Mouse (Mus musculus): Measurements from ENCODE around the gene Plekhg5.

The Plekhg5 gene

GRCm38 (mm10) chr4:152125161-152126025 lies 53.1 kb downstream of the Plekhg5 start:
- DNase-seq (ENCODE audit: low spot score in 2 of 2) = no peak

GRCm38 (mm10) chr4:152126026-152126920 lies 54.0 kb downstream of the Plekhg5 start:
- no peak for DNase-seq (ENCODE audit: low spot score in 2 of 2)

DNA sequence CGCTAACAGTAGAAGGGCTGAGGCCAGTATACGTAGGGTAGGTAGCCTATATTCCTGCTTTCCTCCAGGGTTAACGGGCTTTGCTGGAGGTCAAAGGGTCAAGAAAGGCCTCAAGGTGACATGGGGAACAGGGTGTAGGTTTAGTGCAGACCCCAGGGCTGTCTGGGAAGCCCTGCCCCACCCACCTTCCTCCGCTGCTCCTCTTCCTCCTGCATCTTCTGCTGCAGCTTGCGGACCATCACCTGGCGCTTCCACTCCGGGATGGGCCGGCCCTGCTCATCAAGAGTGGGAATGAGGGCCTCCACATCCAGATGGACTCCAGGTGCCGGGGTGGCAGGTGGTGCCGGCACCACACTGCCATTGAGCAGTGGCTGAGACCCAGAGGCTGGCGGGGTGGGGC lies 55.6 kb downstream of the Plekhg5 start:
- no peak for DNase-seq (ENCODE audit: low spot score in 2 of 2)

DNA sequence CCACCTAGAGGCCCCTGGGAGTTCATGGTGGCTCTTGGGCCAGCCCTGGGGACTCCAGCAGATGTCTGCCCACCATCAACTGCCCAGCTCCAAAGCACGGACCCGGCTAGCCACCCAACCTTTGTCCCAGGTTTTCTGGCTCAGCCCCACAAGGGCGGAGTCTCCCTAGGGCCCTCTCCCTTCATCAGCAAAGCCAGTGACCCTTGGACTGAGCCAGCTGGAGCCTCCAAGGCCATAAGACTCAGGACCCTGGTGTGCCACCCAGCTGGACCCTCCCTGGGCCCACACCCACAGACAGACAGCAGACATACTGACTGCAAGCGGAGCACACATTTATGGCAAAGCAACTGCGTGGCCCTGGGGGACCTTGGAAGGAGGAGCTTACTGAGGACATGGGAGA lies 56.5 kb downstream of the Plekhg5 start:
- no peak for DNase-seq (ENCODE audit: low spot score in 2 of 2)

- DNase-seq (ENCODE audit: low spot score in 2 of 2) = no peak
These were observed 57.2 kb downstream of the Plekhg5 start for GRCm38 (mm10) chr4:152129395-152129930.

DNA sequence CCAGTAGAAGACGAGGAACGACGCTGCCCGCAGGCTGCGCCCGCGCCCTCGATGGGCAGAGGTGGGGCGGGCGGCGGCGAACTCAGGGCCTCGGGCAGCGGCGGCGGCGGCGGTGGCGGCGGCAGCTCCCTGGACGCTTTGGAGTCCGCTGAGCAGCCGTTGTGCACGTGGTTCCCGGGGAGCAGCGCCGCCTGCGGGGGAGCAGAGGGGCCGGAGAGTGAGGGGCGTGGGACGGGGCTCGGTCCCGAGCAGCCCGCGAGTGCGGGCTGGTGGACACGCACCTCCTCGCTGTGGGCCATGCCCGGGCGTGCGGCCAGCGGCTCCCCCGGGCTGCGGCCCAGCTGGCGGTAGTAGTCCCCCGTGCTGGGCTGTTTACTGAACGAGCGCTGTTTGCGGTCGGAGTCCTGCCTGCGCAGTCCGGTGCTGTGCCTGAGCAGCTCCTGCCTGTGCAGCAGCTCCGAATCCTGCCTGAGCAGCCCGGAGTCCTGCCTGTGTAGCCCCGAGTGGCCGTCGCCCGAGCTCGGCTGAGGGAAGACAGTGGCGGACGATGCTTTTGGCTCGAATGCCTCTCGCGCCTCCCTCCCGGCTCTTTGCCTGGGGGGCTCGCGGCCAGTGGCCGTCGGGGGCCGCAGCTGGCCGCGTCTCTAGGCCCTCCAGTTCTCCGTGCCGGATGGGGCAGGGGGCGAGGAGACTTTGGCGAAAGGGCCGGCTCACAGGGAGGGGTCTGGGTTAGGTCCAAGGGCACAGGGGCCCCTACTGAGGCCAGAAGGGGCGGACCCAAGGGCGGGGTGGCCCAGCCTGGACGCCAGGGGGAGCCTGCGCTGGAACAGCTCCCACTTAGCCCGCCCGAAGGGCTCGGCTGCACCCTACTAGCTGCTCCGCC lies 58.7 kb downstream of the Plekhg5 start:
- peak in 1 of 2 experiments; percentile 43 for DNase-seq (ENCODE audit: low spot score in 2 of 2)

DNA sequence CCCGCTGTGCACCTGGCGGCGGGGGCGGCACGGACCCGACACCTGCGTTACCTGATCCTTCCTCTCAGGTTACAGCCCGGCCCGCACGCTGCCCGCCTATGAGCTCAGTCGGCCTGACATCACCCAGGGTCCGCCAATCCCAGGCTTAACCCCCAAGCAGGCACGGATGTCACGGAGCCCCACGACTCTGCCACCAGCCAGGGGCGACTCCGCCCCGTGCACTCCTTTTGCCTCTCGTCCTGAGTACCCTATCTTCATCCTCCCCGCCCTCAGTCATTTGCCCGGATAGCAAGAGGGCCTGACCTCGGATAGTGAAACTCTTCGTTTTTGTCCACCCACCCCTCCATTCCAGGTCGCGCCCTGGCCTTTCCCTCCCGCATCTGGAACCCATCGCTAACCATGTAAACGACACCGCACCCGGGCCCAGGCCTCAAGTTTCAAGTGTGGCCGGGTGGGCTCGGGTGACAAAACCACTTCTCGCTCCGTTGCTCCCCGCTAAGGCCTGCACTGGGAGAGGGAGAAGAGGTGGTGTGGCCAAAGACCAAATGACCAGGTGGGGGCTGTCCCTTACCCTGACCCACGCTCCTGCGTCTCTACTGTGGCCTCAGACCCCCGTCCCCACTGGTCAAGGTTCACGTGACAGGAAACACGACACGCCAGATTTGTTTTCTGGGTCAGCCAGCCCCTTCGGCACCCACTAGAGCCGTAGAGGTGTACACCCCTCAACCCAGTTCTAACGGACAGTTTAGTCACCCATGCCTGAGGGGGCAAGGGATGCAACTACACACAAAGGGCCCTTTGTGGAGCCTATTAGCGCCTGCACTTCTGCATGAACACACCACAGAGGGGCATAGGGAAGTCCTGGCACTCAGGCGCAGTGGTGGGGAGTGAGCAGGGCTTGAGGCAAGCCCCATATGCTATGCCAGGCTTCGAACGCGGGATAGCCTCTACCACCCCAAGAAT lies 59.8 kb downstream of the Plekhg5 start:
- no peak for DNase-seq (ENCODE audit: low spot score in 2 of 2)

DNA sequence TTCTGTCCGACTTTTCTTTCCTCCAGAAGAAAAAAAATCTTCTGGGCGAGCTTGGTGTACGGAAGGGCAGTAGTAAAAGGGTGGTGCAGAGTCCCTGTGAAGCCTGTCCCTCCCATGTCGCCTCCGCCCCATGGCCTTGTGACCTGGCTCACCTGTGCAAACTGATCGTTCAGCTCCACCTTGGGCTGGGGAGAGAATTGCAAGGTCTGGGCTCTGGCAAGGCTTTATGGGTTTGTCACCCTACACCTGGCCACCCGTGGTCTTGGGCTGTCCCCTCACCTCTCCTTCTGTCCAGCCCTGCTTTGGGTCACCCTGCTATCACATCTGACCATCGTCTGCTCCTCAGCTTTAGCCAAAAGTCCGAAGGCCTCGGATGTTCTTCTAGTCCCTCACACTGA lies 60.5 kb downstream of the Plekhg5 start:
- DNase-seq (ENCODE audit: low spot score in 2 of 2) = no peak

DNA sequence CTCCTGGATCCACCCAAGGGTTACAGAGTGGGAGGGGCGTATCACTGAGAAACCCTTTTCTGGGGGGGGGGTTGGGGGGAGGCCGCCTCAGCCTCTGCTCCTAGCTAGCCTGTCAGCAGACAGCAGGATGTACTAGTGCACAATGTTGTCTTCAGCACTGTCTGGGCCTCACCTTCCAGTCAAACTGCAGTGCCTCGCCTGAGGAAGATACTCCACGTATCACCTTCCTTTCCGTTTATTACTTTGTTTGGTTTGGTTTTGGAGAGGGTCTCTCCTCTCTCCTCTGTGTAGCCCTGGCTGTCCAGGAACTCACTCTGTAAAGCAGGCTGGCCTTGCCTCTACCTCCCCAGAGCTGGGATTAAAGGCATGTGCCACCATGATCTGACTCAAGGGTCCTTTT lies 60.9 kb downstream of the Plekhg5 start:
- DNase-seq (ENCODE audit: low spot score in 2 of 2) = no peak

GRCm38 (mm10) chr4:152134507-152134906 lies 62.2 kb downstream of the Plekhg5 start:
- peak in 1 of 2 experiments; percentile 55 for DNase-seq (ENCODE audit: low spot score in 2 of 2)

DNA sequence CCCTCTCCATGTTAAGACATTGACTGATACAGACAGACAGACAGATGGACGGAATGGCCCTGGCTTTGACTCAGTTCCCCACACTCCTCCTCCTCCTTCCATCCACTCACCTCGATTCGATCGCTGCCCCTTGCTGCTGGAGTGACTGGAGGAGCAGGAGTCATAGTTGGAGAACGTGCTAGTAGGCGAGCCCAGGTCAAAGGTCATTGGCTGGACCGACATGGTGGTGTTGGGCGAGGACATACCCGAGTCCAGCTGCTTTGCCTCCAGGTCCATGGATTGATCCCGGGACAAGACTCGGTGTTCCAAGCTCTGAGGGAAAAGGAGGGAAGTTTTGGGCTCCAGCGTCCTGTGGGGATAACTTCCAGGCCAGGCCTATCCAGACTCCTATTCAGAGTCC lies 63.1 kb downstream of the Plekhg5 start:
- DNase-seq (ENCODE audit: low spot score in 2 of 2) = no peak

- DNase-seq (ENCODE audit: low spot score in 2 of 2) = no peak
These were observed 64.0 kb downstream of the Plekhg5 start for GRCm38 (mm10) chr4:152136112-152136875.

GRCm38 (mm10) chr4:152136876-152137250 lies 64.6 kb downstream of the Plekhg5 start:
- no peak for DNase-seq (ENCODE audit: low spot score in 2 of 2)

DNA sequence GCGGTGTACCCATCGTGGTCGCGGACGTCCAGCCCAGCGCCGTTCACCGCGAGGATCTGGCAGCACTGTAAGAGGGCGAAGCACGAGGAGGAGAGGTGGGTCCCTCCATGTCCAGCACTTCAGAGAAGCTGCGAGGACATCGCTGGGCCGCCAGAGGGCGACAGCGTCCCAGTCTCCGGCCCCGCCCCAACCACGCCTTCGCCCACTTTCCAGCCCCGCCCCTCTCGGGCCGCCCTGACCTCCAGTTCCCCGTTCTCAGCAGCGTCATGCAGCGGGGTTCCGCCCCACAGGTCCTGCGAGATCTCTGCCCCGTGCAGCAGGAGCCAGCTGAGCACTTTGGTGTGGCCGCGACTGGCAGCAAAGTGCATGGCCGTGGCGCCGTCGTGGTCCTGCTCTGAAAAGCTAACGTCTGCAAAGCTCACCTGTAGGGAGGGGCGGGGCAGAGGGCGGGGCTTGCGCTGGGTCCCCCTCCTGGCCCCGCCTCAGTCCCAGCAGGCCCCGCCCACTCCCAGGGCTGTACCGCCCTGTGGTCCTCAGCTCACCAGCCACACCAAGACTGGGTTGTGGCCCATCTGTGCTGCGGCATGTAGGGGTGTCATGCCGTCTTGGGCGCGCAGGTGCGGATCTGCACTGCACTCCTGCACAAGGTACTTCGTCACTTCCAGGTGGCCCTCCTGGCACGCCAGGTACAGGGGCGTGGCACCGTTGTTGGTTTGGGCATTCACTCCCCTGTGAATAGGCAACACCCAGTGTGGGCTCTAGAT lies 66.4 kb downstream of the Plekhg5 start:
- peak; percentile 76 to 87 for DNase-seq (ENCODE audit: low spot score in 2 of 2)

DNA sequence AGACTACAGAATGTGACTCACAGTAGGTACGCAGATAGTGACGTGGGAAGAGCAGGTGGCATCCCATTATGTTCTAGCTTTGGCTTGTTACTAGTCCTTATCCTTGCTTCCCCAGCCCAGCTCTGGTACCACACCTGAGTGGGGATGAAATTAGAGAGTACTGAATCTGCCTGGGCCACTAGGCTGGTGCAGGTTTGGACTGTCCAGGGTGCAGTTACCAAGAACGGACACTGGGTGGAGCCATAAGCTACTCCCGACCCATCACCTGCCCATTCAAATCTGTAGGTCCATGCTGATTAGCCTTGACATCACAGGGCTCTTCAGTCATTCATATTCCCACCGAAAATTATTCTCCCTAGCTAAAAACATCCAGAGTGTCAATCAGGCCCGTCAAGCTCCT lies 68.1 kb downstream of the Plekhg5 start:
- peak in 1 of 2 experiments; percentile 47 for DNase-seq (ENCODE audit: low spot score in 2 of 2)

DNA sequence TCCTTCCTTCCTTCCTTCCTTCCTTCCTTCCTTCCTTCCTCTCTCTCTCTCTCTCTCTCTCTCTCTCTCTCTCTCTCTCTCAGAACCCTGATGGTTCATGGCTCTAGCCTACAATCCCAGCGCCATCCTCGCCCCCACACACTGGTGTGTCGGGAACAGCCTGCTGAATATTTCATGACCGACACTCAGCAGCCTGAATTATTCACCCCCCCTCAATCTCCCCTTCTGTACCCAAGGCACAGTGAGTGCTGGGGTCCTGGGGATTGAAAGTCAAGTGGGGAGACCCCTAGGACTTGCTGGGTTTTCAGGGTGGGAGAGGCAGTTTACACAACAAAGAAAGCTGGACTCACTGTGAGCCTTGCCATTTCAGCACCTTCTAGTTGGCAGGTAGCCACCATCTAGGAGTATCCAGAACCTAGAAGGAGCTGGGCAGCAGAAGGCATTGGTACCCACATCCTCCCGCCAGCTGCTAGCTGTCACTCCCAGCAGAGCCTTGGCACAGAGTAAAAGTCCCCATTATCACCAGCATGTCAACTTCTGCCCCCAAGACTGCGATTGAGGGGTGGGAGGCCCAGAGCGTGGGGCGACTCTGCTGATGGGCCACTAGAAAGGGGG lies 69.3 kb downstream of the Plekhg5 start:
- DNase-seq (ENCODE audit: low spot score in 2 of 2) = no peak

DNA sequence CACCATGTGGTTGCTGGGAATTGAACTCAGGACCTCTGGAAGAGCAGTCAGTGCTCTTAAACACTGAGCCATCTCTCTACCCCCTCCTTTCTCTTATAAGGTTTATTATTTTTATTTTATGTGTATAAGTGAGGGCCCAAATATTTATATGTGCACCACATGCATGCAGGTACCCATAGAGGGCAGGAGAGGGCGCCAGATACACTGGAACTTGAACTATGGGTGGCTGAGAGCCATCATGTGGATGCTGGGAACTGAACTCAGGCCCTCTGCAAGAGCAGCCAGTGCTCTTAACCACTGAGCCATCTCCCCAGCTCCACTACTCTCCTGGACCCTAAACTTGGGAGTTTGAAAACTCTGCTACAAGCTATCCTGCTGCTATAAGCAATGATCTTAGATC lies 71.3 kb downstream of the Plekhg5 start:
- DNase-seq (ENCODE audit: low spot score in 2 of 2) = no peak

GRCm38 (mm10) chr4:152145473-152145872 lies 73.2 kb downstream of the Plekhg5 start:
- no peak for DNase-seq (ENCODE audit: low spot score in 2 of 2)
